In genomic region chr2:75660255-75660948, GRCm38 (mm10) we compare ENCODE assay signal across 8 mouse cellular contexts. TPM values are rescaled to one million over a fixed set of nuclear protein-coding genes. Genes with fewer than 3 reads are reported as not detected.
DNase-seq lines count a peak whose midpoint lies in the region; ATAC-seq and TF ChIP-seq lines count a peak whose summit lies in the region.

No protein-coding gene starts in this region.

- peaks cover 1% of the 10 kb centered on the region; the same call in 1 of the 2 replicates for H3K4me1 ChIP-seq in cortical plate, adult 2 months (ENCODE audit: control insufficient read depth, insufficient read depth, low read length)
- 0 out of 2 replicates have a peak, but pooled peaks cover 10% of the 10 kb centered on the region for H3K4me1 ChIP-seq in hindbrain, postnatal 0 days (ENCODE audit: insufficient read depth, low read length)

- peak overlapping the region; percentile 100 for H3ac ChIP-seq in myocyte (ENCODE audit: control insufficient read depth, insufficient read length)

- peak overlapping the region; percentile 96 for H3K27ac ChIP-seq in layer of hippocampus, adult 2 months
- H3K27ac ChIP-seq in cortical plate, adult 2 months (ENCODE audit: insufficient read depth, low read length): 0 out of 2 replicates have a peak overlapping the region, but pooled peaks have one; percentile 71
- H3K27ac ChIP-seq in hindbrain, postnatal 0 days: peak overlapping the region; percentile 99

- H3K9ac ChIP-seq in hindbrain, postnatal 0 days (replicated peaks; ENCODE audit: low read length): peak overlapping the region; percentile 98

- TF ChIP-seq POLR2A in cortical plate, adult 2 months (IDR thresholded peaks at IDR 0.05; ENCODE audit: extremely low read depth, insufficient read depth, low read length): no peak
- TF ChIP-seq POLR2A in myocyte (IDR thresholded peaks at IDR 0.05; ENCODE audit: insufficient read length, low read depth): peak; percentile 13

- no peaks in the 10 kb centered on the region for H3K9me3 ChIP-seq in hindbrain, postnatal 0 days (ENCODE audit: low read length)

- peaks cover 54% of the 10 kb centered on the region for H3K79me2 ChIP-seq in myocyte (ENCODE audit: control insufficient read depth, insufficient read depth)

- TF ChIP-seq CTCF in layer of hippocampus, adult 2 months (conservative IDR thresholded peaks at IDR 0.05): no peak
- TF ChIP-seq CTCF in cortical plate, adult 2 months (IDR thresholded peaks at IDR 0.05; ENCODE audit: extremely low read depth, insufficient read depth, low read length): no peak
- no peak for TF ChIP-seq CTCF in hindbrain, postnatal 0 days (IDR thresholded peaks at IDR 0.05; ENCODE audit: low read depth)

- ATAC-seq in hindbrain, postnatal 0 days: no peak
- no peak for ATAC-seq in frontal cortex, adult (ENCODE audit: low TSS enrichment)

- peak overlapping the region; percentile 93 for H3K4me3 ChIP-seq in layer of hippocampus, adult 2 months
- H3K4me3 ChIP-seq in cortical plate, adult 2 months (ENCODE audit: insufficient read depth, low read length): peak overlapping the region; percentile 71
- H3K4me3 ChIP-seq in hindbrain, postnatal 0 days (ENCODE audit: low read length): peak overlapping the region; percentile 90
- peak overlapping the region; percentile 91 for H3K4me3 ChIP-seq in myocyte

- no peaks in the 10 kb centered on the region for H3K27me3 ChIP-seq in hindbrain, postnatal 0 days (ENCODE audit: insufficient read depth, low read length)
- no peaks in the 10 kb centered on the region for H3K27me3 ChIP-seq in myocyte (ENCODE audit: control insufficient read depth, insufficient read depth, insufficient read length)

- DNase-seq in layer of hippocampus, adult 2 months (ENCODE audit: low spot score in 2 of 2): no peak
- DNase-seq in layer of hippocampus, adult 18-20 months (ENCODE audit: low spot score in 2 of 2): no peak
- no peak for DNase-seq in hindbrain, postnatal 0 days (ENCODE audit: low spot score)
- DNase-seq in cerebellum, postnatal 36 days: no peak
- no peak for DNase-seq in cerebellum, adult 11-12 months

- peak overlapping the region; percentile 82 for H3K4me2 ChIP-seq in hindbrain, postnatal 0 days (ENCODE audit: low read depth, low read length)
- peak overlapping the region; percentile 81 for H3K4me2 ChIP-seq in myocyte (ENCODE audit: low read depth)

- H3K36me3 ChIP-seq in hindbrain, postnatal 0 days (ENCODE audit: insufficient read depth, low read length): peaks cover 18% of the 10 kb centered on the region
- peaks cover 43% of the 10 kb centered on the region for H3K36me3 ChIP-seq in myocyte (ENCODE audit: control insufficient read depth, insufficient read depth)

- 2% methylated on average over 15 of the region's 15 CpGs for WGBS in hindbrain, postnatal 0 days

TF ChIP-seq in myocyte, 11 proteins besides CTCF, POLR2A, EP300 and RAD21:
- TF ChIP-seq POLR2AphosphoS2 (IDR thresholded peaks at IDR 0.05; ENCODE audit: insufficient read length, low read depth) (peak; percentile 59), USF1 (IDR thresholded peaks at IDR 0.05; ENCODE audit: low read depth) (no peak)
TF ChIP-seq in myocyte: peak in this region for 1.

RNA-seq across cellular contexts. Expression of gene Hnrnpa3, which starts 1.3 kb away (rescaled TPM):
- total RNA-seq in layer of hippocampus, adult 2 months (2021): 100 to 1,000 TPM; 305 to 319 TPM
- 100 to 1,000 TPM; 289 to 299 TPM for total RNA-seq in layer of hippocampus, adult 18-20 months (2021)
- 199 and 223 TPM in 2 replicates for polyA plus RNA-seq in cortical plate, adult 2 months (2012; rRNA removed)
- 64.9 and 67.8 TPM in 2 replicates for total RNA-seq in hindbrain, postnatal 0 days (2014; rRNA removed)
- polyA plus RNA-seq in hindbrain, postnatal 0 days (2015; fragmentation: Nextera tagmentation; extraction: Ambion mirVana): 131 and 137 TPM in 2 replicates
- polyA plus RNA-seq in myocyte (2012; fragmentation: generic; extraction: Trizol): 193 TPM

RNA-seq across cellular contexts. Expression of gene Nfe2l2, which starts 44.0 kb away (rescaled TPM):
- total RNA-seq in layer of hippocampus, adult 2 months (2021): 10 to 100 TPM; 12.6 to 13.6 TPM
- total RNA-seq in layer of hippocampus, adult 18-20 months (2021): 10 to 100 TPM; 14.5 to 16.3 TPM
- polyA plus RNA-seq in cortical plate, adult 2 months (2012; rRNA removed): 18.9 and 20.1 TPM in 2 replicates
- 7.4 and 11.6 TPM in 2 replicates for total RNA-seq in hindbrain, postnatal 0 days (2014; rRNA removed)
- 16.3 and 17.0 TPM in 2 replicates for polyA plus RNA-seq in hindbrain, postnatal 0 days (2015; fragmentation: Nextera tagmentation; extraction: Ambion mirVana)
- 74.1 TPM for polyA plus RNA-seq in myocyte (2012; fragmentation: generic; extraction: Trizol)
